Comparison of ENCODE assay signal across 15 mouse cellular contexts in the genomic region with DNA sequence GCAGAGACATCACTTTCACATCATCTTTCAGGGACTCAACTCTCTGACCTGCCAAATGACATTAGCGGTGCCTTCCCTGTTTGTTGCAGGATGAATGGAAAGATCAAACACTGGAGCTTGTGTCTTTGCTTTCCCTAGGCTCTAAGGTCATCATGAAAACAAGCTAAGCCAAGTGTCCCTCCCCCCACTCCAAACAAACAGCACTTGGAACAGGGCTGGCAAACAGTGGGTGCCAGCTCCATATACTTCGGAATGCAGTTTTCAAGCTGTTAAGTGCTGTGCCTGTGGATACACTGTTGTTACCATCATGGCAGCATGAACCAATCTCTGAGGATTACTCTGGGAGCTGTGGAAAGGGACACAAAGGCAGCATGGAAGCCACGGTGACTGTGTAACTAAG. TPM values are rescaled to one million over a fixed set of nuclear protein-coding genes. Genes with fewer than 3 reads are reported as not detected.
DNase-seq lines count a peak whose midpoint lies in the region; ATAC-seq and TF ChIP-seq lines count a peak whose summit lies in the region.
"Had no signal": no experiment of that assay in that cellular context is flagged by ENCODE, and none has a peak within 500 bp of the region (broad histone marks: within the 10 kb centered on the region; RNA-seq: fewer than 3 reads in every experiment).

No protein-coding gene starts in this region.

- peak overlapping the region; percentile 41 for H3K4me2 ChIP-seq in heart, embryonic 14.5 days (ENCODE audit: low read length)
- H3K4me2 ChIP-seq in liver, embryonic 11.5 days, result peak overlapping the region; percentile 57
- peak overlapping the region; percentile 11; the same call in 1 of the 2 replicates for H3K4me2 ChIP-seq in liver, postnatal 0 days (ENCODE audit: low read depth, low read length)
- H3K4me2 ChIP-seq: limb, embryonic 13.5 days had no signal

- 43% methylated on average over 3 of the region's 3 CpGs for WGBS in heart, embryonic 14.5 days
- 46% methylated on average over 3 of the region's 3 CpGs for WGBS in liver, embryonic 11.5 days
- WGBS in liver, postnatal 0 days (ENCODE audit: insufficient replicate concordance), result 55% methylated on average over 3 of the region's 3 CpGs

- no peaks in the 10 kb centered on the region for H3K36me3 ChIP-seq in heart, embryonic 14.5 days (ENCODE audit: control insufficient read depth, insufficient read depth, low read length)
- no peaks in the 10 kb centered on the region for H3K36me3 ChIP-seq in liver, embryonic 11.5 days (ENCODE audit: control insufficient read depth, insufficient read depth, low read length)
- no peaks in the 10 kb centered on the region for H3K36me3 ChIP-seq in liver, postnatal 0 days (replicated peaks; ENCODE audit: insufficient read depth, low read length)

- H3K4me3 ChIP-seq in heart, embryonic 14.5 days (ENCODE audit: control insufficient read depth in 1 of 2, insufficient read depth in 1 of 2, low read depth in 1 of 2, low read length in 2 of 2), result no peak overlapping the region
- H3K4me3 ChIP-seq in liver, embryonic 11.5 days (ENCODE audit: low read depth, low read length), result no peak overlapping the region
- no peak overlapping the region for H3K4me3 ChIP-seq in liver, postnatal 0 days (ENCODE audit: low read depth, low read length)
- H3K4me3 ChIP-seq: forebrain, embryonic 10.5 days; limb, embryonic 13.5 days had no signal

- no peak for ATAC-seq in heart, embryonic 14.5 days (ENCODE audit: insufficient number of reproducible peaks, insufficient read depth, low FRiP score, low read depth)
- peak; percentile 8; the same call in 1 of the 2 replicates for ATAC-seq in liver, embryonic 11.5 days (replicated peaks; ENCODE audit: low FRiP score)
- ATAC-seq in liver, postnatal 0 days, result peak; percentile 72
- ATAC-seq: hindbrain, embryonic 16.5 days; midbrain, embryonic 16.5 days had no signal

- TF ChIP-seq EP300 in liver, postnatal 0 days (IDR thresholded peaks at IDR 0.05; ENCODE audit: low read depth), result peak; percentile 41; the same call in 1 of the 2 replicates

- peaks cover 26 to 39% of the 10 kb centered on the region in 2 experiments for H3K4me1 ChIP-seq in heart, embryonic 14.5 days (ENCODE audit: control insufficient read depth in 2 of 2, insufficient read depth in 2 of 2, low read length in 2 of 2)
- peaks cover 36% of the 10 kb centered on the region for H3K4me1 ChIP-seq in liver, embryonic 11.5 days (replicated peaks; ENCODE audit: control insufficient read depth, insufficient read depth, low read length)
- H3K4me1 ChIP-seq in liver, postnatal 0 days (ENCODE audit: insufficient read depth), result peaks cover 51% of the 10 kb centered on the region

- H3K27ac ChIP-seq in heart, embryonic 14.5 days (replicated peaks in 1 of 2; ENCODE audit: control insufficient read depth in 1 of 2, insufficient read depth in 1 of 2, low read depth in 2 of 2, low read length in 2 of 2), result peak overlapping the region in 1 of 2 experiments; percentile 29; a peak in 1 of 4 replicates
- peak overlapping the region; percentile 71 for H3K27ac ChIP-seq in liver, embryonic 11.5 days (ENCODE audit: low read depth, low read length)
- peak overlapping the region; percentile 77 for H3K27ac ChIP-seq in liver, postnatal 0 days (ENCODE audit: low read depth)
- H3K27ac ChIP-seq: forebrain, embryonic 10.5 days; limb, embryonic 13.5 days had no signal

- no peak for TF ChIP-seq CTCF in liver, postnatal 0 days (IDR thresholded peaks at IDR 0.05; ENCODE audit: low read depth)

- no peaks in the 10 kb centered on the region for H3K9me3 ChIP-seq in heart, embryonic 14.5 days (ENCODE audit: control insufficient read depth, low read length)
- H3K9me3 ChIP-seq in liver, embryonic 11.5 days (ENCODE audit: control insufficient read depth, low read length), result no peaks in the 10 kb centered on the region
- H3K9me3 ChIP-seq in liver, postnatal 0 days (ENCODE audit: low read length), result no peaks in the 10 kb centered on the region
- H3K9me3 ChIP-seq: forebrain, embryonic 10.5 days; limb, embryonic 13.5 days had no signal

- no peak for DNase-seq in heart, adult 9 months (ENCODE audit: low spot score in 2 of 2)
- DNase-seq in lung, postnatal 36 days, result peak; percentile 6
- no peak for DNase-seq in lung, postnatal 4 days
- DNase-seq in liver, embryonic 11.5 days (ENCODE audit: low spot score), result no peak
- DNase-seq in liver, postnatal 0 days, result peak; percentile 37
- no peak for DNase-seq in ovary, postnatal 10 days (ENCODE audit: low spot score)
- DNase-seq: cerebellum, adult 18-20 months; cerebellum, postnatal 36 days; right cerebral cortex, postnatal 25 days; thymus, postnatal 36 days had no signal

- H3K27me3 ChIP-seq in heart, embryonic 14.5 days (ENCODE audit: control insufficient read depth, insufficient read depth, low read length), result no peaks in the 10 kb centered on the region
- no peaks in the 10 kb centered on the region for H3K27me3 ChIP-seq in liver, embryonic 11.5 days (replicated peaks; ENCODE audit: control insufficient read depth, insufficient read depth, low read length)
- no peaks in the 10 kb centered on the region for H3K27me3 ChIP-seq in liver, postnatal 0 days (ENCODE audit: insufficient read depth, low read length)
- H3K27me3 ChIP-seq: limb, embryonic 13.5 days had no signal

- no peak overlapping the region for H3K9ac ChIP-seq in heart, embryonic 14.5 days (ENCODE audit: low read length)
- peak overlapping the region; percentile 30; the same call in 1 of the 2 replicates for H3K9ac ChIP-seq in liver, embryonic 11.5 days (ENCODE audit: low read depth, low read length)
- no peak overlapping the region for H3K9ac ChIP-seq in liver, postnatal 0 days (replicated peaks)
- H3K9ac ChIP-seq: limb, embryonic 13.5 days had no signal

RNA-seq across cellular contexts. Expression of gene Slc25a13, which starts 9.1 kb away (rescaled TPM):
- 56.4 and 68.3 TPM in 2 replicates for polyA plus RNA-seq in heart, embryonic 14.5 days (2014; fragmentation: Nextera tagmentation; extraction: Ambion mirVana)
- 55.4 and 61.3 TPM in 2 replicates for polyA plus RNA-seq in liver, embryonic 11.5 days (2014; fragmentation: Nextera tagmentation; extraction: Ambion mirVana)
- polyA plus RNA-seq in liver, postnatal 0 days (2015; fragmentation: Nextera tagmentation; extraction: Ambion mirVana), result 160 and 167 TPM in 2 replicates

Comparison
In these comparisons a context has a peak if more than half of its experiments do, and no peak if none do; other contexts are left out.
1. DNase-seq: peak in lung, postnatal 36 days (single experiment) and liver, postnatal 0 days (single experiment); none in heart, adult 9 months (0 of 2), lung, postnatal 4 days (0 of 2), liver, embryonic 11.5 days (single experiment) and ovary, postnatal 10 days (single experiment).
2. Peak in every context shown above with its lines, with median percentiles within 50 percentile points of each other: H3K4me2 ChIP-seq.